Mouse (Mus musculus) WW6 (cell line): ENCODE measurements around the gene Dlx1.
A peak's percentile ranks its signal among the peaks of the same experiment; 100 is the strongest.

Experiments used
- DNase-seq: peaks from one replicate; pipeline ENCODE4 v3.0.0-alpha.2; 2013; ENCODE audit warnings: low read depth, low spot score

Gene Dlx1

GRCm38 (mm10) chr2:71546640-71547071 is 18.7 kb downstream of the Dlx1 start, which contains the start of gene Dlx2:
TSS of gene Dlx2 (minus strand) at chr2:71546754.
- no peak for DNase-seq

GRCm38 (mm10) chr2:71547829-71548228 is 19.9 kb downstream of the Dlx1 start:
- no peak for DNase-seq

- DNase-seq, result no peak
Measured at GRCm38 (mm10) chr2:71550330-71550729, 22.4 kb downstream of the Dlx1 start.

GRCm38 (mm10) chr2:71551704-71552103 is 23.8 kb downstream of the Dlx1 start:
- DNase-seq, result no peak

GRCm38 (mm10) chr2:71556071-71556470 is 28.2 kb downstream of the Dlx1 start:
- no peak for DNase-seq

GRCm38 (mm10) chr2:71566466-71566865 is 38.6 kb downstream of the Dlx1 start:
- DNase-seq, result no peak

- no peak for DNase-seq
Measured at GRCm38 (mm10) chr2:71573736-71574135, 45.8 kb downstream of the Dlx1 start.

GRCm38 (mm10) chr2:71577059-71577458 is 49.1 kb downstream of the Dlx1 start:
- no peak for DNase-seq

GRCm38 (mm10) chr2:71580632-71581466 is 52.9 kb downstream of the Dlx1 start:
- DNase-seq, result peak; percentile 26

- DNase-seq, result no peak
Measured at GRCm38 (mm10) chr2:71581488-71581887, 53.6 kb downstream of the Dlx1 start.
